Mouse (Mus musculus): ENCODE results near the gene Wnk2.

The Wnk2 gene

GRCm38 (mm10) chr13:49175509-49175908 lies 27.7 kb upstream of the Wnk2 start:
- no peak for DNase-seq (ENCODE audit: low spot score)

GRCm38 (mm10) chr13:49172971-49173596 lies 25.3 kb upstream of the Wnk2 start:
- DNase-seq (ENCODE audit: low spot score) = peak; percentile 73

- DNase-seq (ENCODE audit: low spot score) = no peak
These were observed 24.5 kb upstream of the Wnk2 start for GRCm38 (mm10) chr13:49172335-49172734.

GRCm38 (mm10) chr13:49171729-49172128 lies 23.9 kb upstream of the Wnk2 start:
- no peak for DNase-seq (ENCODE audit: low spot score)

- DNase-seq (ENCODE audit: low spot score) = no peak
These were observed 22.8 kb upstream of the Wnk2 start for GRCm38 (mm10) chr13:49170623-49171022.

GRCm38 (mm10) chr13:49169448-49170207 lies 21.8 kb upstream of the Wnk2 start:
- peak; percentile 62 for DNase-seq (ENCODE audit: low spot score)

GRCm38 (mm10) chr13:49167081-49167480 lies 19.3 kb upstream of the Wnk2 start:
- no peak for DNase-seq (ENCODE audit: low spot score)

GRCm38 (mm10) chr13:49163645-49164044 lies 15.8 kb upstream of the Wnk2 start:
- DNase-seq (ENCODE audit: low spot score) = no peak

GRCm38 (mm10) chr13:49162722-49163121 lies 14.9 kb upstream of the Wnk2 start:
- DNase-seq (ENCODE audit: low spot score) = no peak

- DNase-seq (ENCODE audit: low spot score) = no peak
These were observed 13.4 kb upstream of the Wnk2 start for GRCm38 (mm10) chr13:49161236-49161635.

- no peak for DNase-seq (ENCODE audit: low spot score)
These were observed 10.4 kb upstream of the Wnk2 start for GRCm38 (mm10) chr13:49158040-49158713.

- DNase-seq (ENCODE audit: low spot score) = no peak
These were observed 8.8 kb upstream of the Wnk2 start for GRCm38 (mm10) chr13:49156645-49157044.

GRCm38 (mm10) chr13:49154621-49155020 lies 6.8 kb upstream of the Wnk2 start:
- DNase-seq (ENCODE audit: low spot score) = no peak

- DNase-seq (ENCODE audit: low spot score) = no peak
These were observed 6.2 kb upstream of the Wnk2 start for GRCm38 (mm10) chr13:49154028-49154427.

GRCm38 (mm10) chr13:49148687-49149086 lies 873 bp upstream of the Wnk2 start:
- no peak for DNase-seq (ENCODE audit: low spot score)

GRCm38 (mm10) chr13:49147007-49147857 lies 582 bp downstream of the Wnk2 start:
- DNase-seq (ENCODE audit: low spot score) = no peak

- DNase-seq (ENCODE audit: low spot score) = no peak
These were observed 1.2 kb downstream of the Wnk2 start for GRCm38 (mm10) chr13:49146698-49147006.

GRCm38 (mm10) chr13:49146040-49146697 lies 1.6 kb downstream of the Wnk2 start:
- DNase-seq (ENCODE audit: low spot score) = no peak

GRCm38 (mm10) chr13:49145396-49145795 lies 2.4 kb downstream of the Wnk2 start:
- no peak for DNase-seq (ENCODE audit: low spot score)

- DNase-seq (ENCODE audit: low spot score) = no peak
These were observed 3.4 kb downstream of the Wnk2 start for GRCm38 (mm10) chr13:49144451-49144850.

- DNase-seq (ENCODE audit: low spot score) = no peak
These were observed 4.5 kb downstream of the Wnk2 start for GRCm38 (mm10) chr13:49143323-49143722.

- DNase-seq (ENCODE audit: low spot score) = no peak
These were observed 5.4 kb downstream of the Wnk2 start for GRCm38 (mm10) chr13:49142396-49142795.

All from adipocyte (in vitro differentiated cells).